In genomic region chr5:111667901-111668300, GRCm38 (mm10) we compare ENCODE assay signal across 12 mouse cellular contexts.
DNase-seq lines count a peak whose midpoint lies in the region; ATAC-seq and TF ChIP-seq lines count a peak whose summit lies in the region.
"Had no signal": no experiment of that assay in that cellular context is flagged by ENCODE, and none has a peak within 500 bp of the region (broad histone marks: within the 10 kb centered on the region; RNA-seq: fewer than 3 reads in every experiment).

No protein-coding gene starts in this region.

- no peaks in the 10 kb centered on the region for H3K9me3 ChIP-seq in liver, embryonic 14.5 days (ENCODE audit: control insufficient read depth, low read length)
- H3K9me3 ChIP-seq: liver, embryonic 15.5 days had no signal

- peak; percentile 54 for TF ChIP-seq CTCF in liver, embryonic 14.5 days (IDR thresholded peaks at IDR 0.05; ENCODE audit: low read depth)
- peak; percentile 55; the same call in 1 of the 2 replicates for TF ChIP-seq CTCF in brain, embryonic 14.5 days (IDR thresholded peaks at IDR 0.05; ENCODE audit: borderline replicate concordance, extremely low read depth, insufficient read depth, insufficient read length)
- no peak for TF ChIP-seq CTCF in thymus, adult 2 months (IDR thresholded peaks at IDR 0.05; ENCODE audit: borderline replicate concordance, control insufficient read depth, extremely low read depth, insufficient read depth, low read length, poor library complexity)

- DNase-seq in CD4-positive, CD25-positive, alpha-beta regulatory T cell, adult 2 months (ENCODE audit: low read depth, low spot score), result peak; percentile 29
- no peak for DNase-seq in liver, embryonic 14.5 days (ENCODE audit: low read depth in 3 of 3, low spot score in 3 of 3)
- no peak for DNase-seq in liver
- DNase-seq in brain, embryonic 14.5 days (ENCODE audit: low read depth), result no peak
- peak; percentile 68 for DNase-seq in thymus, adult 2 months
- DNase-seq in layer of hippocampus, adult 18-20 months (ENCODE audit: low spot score in 2 of 2), result no peak
- DNase-seq in ovary, postnatal 36 days (ENCODE audit: low spot score), result no peak
- DNase-seq: right cerebral cortex, postnatal 14 days had no signal

- no peak for ATAC-seq in CD4-positive, CD25-positive, alpha-beta regulatory T cell, adult 4 months
- ATAC-seq in liver, embryonic 14.5 days (ENCODE audit: insufficient read depth), result no peak
- ATAC-seq: inflammation-experienced regulatory T-cells, adult 6 months had no signal

- H3K27me3 ChIP-seq in liver, embryonic 14.5 days (ENCODE audit: control insufficient read depth, insufficient read depth, low read length), result no peaks in the 10 kb centered on the region
- no peaks in the 10 kb centered on the region for H3K27me3 ChIP-seq in thymus, adult 2 months (ENCODE audit: control insufficient read depth, insufficient read depth, low read length)
- H3K27me3 ChIP-seq: liver, embryonic 15.5 days had no signal

- no peak for TF ChIP-seq POLR2A in brain, embryonic 14.5 days (IDR thresholded peaks at IDR 0.05; ENCODE audit: borderline replicate concordance, extremely low read depth, insufficient read depth, insufficient read length, poor library complexity, severe bottlenecking)
- no peak for TF ChIP-seq POLR2A in thymus, adult 2 months (IDR thresholded peaks at IDR 0.05; ENCODE audit: control insufficient read depth, extremely low read depth, insufficient read depth, low read length, poor library complexity)

- H3K9ac ChIP-seq in liver, embryonic 14.5 days (replicated peaks), result no peak overlapping the region
- H3K9ac ChIP-seq: liver, embryonic 15.5 days had no signal

- no peak overlapping the region for H3K4me3 ChIP-seq in liver, embryonic 14.5 days (ENCODE audit: insufficient read depth in 1 of 2, low read depth in 2 of 2, low read length in 2 of 2)
- no peak overlapping the region for H3K4me3 ChIP-seq in thymus, adult 2 months (ENCODE audit: control insufficient read depth, insufficient read depth, low read length)
- H3K4me3 ChIP-seq: liver, embryonic 15.5 days; myocyte had no signal

- WGBS in liver, embryonic 14.5 days (ENCODE audit: insufficient replicate concordance), result 48% methylated on average over 3 of the region's 3 CpGs
- WGBS in thymus, adult 2 months, result 64% methylated on average over 3 of the region's 3 CpGs

- H3K4me2 ChIP-seq in liver, embryonic 14.5 days (ENCODE audit: low read depth), result no peak overlapping the region
- H3K4me2 ChIP-seq: liver, embryonic 15.5 days had no signal

- TF ChIP-seq EP300 in liver, embryonic 14.5 days (IDR thresholded peaks at IDR 0.05; ENCODE audit: low read depth), result no peak

- no peaks in the 10 kb centered on the region for H3K4me1 ChIP-seq in liver, embryonic 14.5 days (replicated peaks; ENCODE audit: control insufficient read depth in 2 of 2, insufficient read depth in 2 of 2, low read length in 1 of 2)
- H3K4me1 ChIP-seq in thymus, adult 2 months (replicated peaks; ENCODE audit: control insufficient read depth, insufficient read depth, low read length), result peaks cover 17% of the 10 kb centered on the region
- H3K4me1 ChIP-seq: liver, embryonic 15.5 days had no signal

- no peaks in the 10 kb centered on the region for H3K36me3 ChIP-seq in liver, embryonic 14.5 days (replicated peaks; ENCODE audit: control insufficient read depth, insufficient read depth, low read depth)
- H3K36me3 ChIP-seq in thymus, adult 2 months (ENCODE audit: control insufficient read depth, insufficient read depth, low read length), result no peaks in the 10 kb centered on the region
- H3K36me3 ChIP-seq: liver, embryonic 15.5 days had no signal

- no peak overlapping the region for H3K27ac ChIP-seq in liver, embryonic 14.5 days
- no peak overlapping the region for H3K27ac ChIP-seq in thymus, adult 2 months (ENCODE audit: control insufficient read depth, insufficient read depth, low read length)
- H3K27ac ChIP-seq: liver, embryonic 15.5 days had no signal

Comparison
In these comparisons a context has a peak if more than half of its experiments do, and no peak if none do; other contexts are left out.
1. DNase-seq: peak in CD4-positive, CD25-positive, alpha-beta regulatory T cell, adult 2 months (single experiment) and thymus, adult 2 months (single experiment); none in liver, embryonic 14.5 days (0 of 3), liver (single experiment), brain, embryonic 14.5 days (single experiment), layer of hippocampus, adult 18-20 months (0 of 2) and ovary, postnatal 36 days (single experiment).